Mouse (Mus musculus) lung, postnatal 14 days (tissue): ENCODE measurements at regions not wholly inside any gene's neighbourhood (a gene's known extent, or its start where the extent isn't known, plus 50 kb on each side); places are given as distances from the start of the nearest gene placed in this dataset.
"Not testable (repeated sequence)": the region's sequence is repeated elsewhere in the genome, so short reads cannot be mapped to it uniquely, and the experiment has no call there.

Experiments used
- DNase-seq: peaks from one replicate; pipeline ENCODE4 v3.0.0; 2021

- no peak for DNase-seq
These were observed 881.8 kb downstream of the Gm9195 start for GRCm38 (mm10) chr14:71609698-71610301.

- no peak for DNase-seq
These were observed 887.9 kb downstream of the Gm9195 start for GRCm38 (mm10) chr14:71603710-71604109.

- DNase-seq, result no peak
These were observed 893.8 kb downstream of the Gm9195 start for GRCm38 (mm10) chr14:71597859-71598258.

- DNase-seq, result no peak
These were observed 902.9 kb downstream of the Gm9195 start for GRCm38 (mm10) chr14:71588694-71589240.

- DNase-seq, result no peak
These were observed 903.6 kb downstream of the Gm9195 start for GRCm38 (mm10) chr14:71588006-71588405.

- no peak for DNase-seq
These were observed 926.8 kb downstream of the Gm9195 start for GRCm38 (mm10) chr14:71564816-71565215.

- DNase-seq, result no peak
These were observed 929.7 kb downstream of the Gm9195 start for GRCm38 (mm10) chr14:71561906-71562305.

- not testable (repeated sequence) for DNase-seq
These were observed 937.3 kb downstream of the Gm9195 start for GRCm38 (mm10) chr14:71554324-71554723.

GRCm38 (mm10) chr14:71543580-71543979 is 943.9 kb upstream of the Fam160b2 start:
- DNase-seq, result no peak

GRCm38 (mm10) chr14:71532074-71532659 is 932.5 kb upstream of the Fam160b2 start:
- no peak for DNase-seq

GRCm38 (mm10) chr14:71531298-71531697 is 931.7 kb upstream of the Fam160b2 start:
- no peak for DNase-seq

- no peak for DNase-seq
These were observed 930.8 kb upstream of the Fam160b2 start for GRCm38 (mm10) chr14:71530421-71530820.

- DNase-seq, result no peak
These were observed 918.9 kb upstream of the Fam160b2 start for GRCm38 (mm10) chr14:71518541-71518940.

GRCm38 (mm10) chr14:71500851-71501250 is 901.2 kb upstream of the Fam160b2 start:
- DNase-seq, result no peak

- no peak for DNase-seq
These were observed 891.6 kb upstream of the Fam160b2 start for GRCm38 (mm10) chr14:71491201-71491600.

GRCm38 (mm10) chr14:71486176-71486970 is 886.7 kb upstream of the Fam160b2 start:
- no peak for DNase-seq

GRCm38 (mm10) chr14:71475656-71476055 is 876.0 kb upstream of the Fam160b2 start:
- DNase-seq, result no peak

GRCm38 (mm10) chr14:71473907-71474306 is 874.3 kb upstream of the Fam160b2 start:
- no peak for DNase-seq

- DNase-seq, result no peak
These were observed 832.7 kb upstream of the Fam160b2 start for GRCm38 (mm10) chr14:71432364-71432763.
